Mouse (Mus musculus): Measurements from ENCODE around the gene Clptm1. TPM values are rescaled to one million over a fixed set of nuclear protein-coding genes. Genes with fewer than 3 reads are reported as not detected.

Gene Clptm1
- 92.5 and 94.7 TPM in 2 replicates for polyA plus RNA-seq (2014; fragmentation: Nextera tagmentation; extraction: Ambion mirVana)

DNA sequence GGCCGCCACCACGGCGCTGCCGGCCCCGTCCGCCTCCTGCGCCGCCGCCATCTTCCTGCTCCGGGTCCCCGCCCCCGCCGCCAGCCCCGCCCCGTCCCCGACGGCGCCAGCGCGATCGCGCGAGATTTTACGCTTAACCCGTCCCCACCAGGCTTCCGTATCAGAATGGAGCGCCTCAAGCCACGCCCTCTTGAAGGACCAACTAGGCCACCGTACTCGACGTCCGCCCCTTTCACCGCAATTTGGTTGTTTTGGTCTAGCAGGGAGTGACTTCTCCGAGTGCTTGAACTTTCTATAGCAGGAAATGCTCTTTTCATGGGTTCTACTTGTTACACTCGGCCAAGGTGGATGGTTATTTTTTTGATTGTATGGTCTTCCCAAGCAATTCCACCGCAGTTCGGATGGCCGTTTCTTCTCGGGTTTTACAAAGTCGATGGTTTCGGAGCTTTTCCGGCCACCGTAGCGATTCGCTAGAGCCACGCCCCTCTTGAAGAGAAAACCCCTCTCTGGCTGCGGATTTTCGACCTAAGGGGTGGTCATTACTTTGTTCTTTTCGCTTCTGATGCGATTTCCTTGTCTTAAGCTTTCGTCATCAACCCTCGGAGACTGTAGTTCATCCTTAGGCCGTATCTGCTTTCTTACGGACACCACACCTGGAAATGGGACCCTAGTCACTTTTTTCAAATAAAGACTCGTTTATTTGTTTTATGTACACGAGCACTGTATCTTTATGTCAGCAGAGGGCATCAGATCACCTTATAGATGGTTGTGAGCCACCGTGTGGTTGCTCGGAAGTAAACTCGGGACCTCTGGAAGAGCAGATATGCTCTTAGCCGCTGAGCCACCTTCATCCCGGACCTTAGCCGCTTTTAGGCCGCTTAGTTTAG, at the start of gene Clptm1:
TSS of gene Clptm1 (minus strand) at position 79 of the 887 bp plus-strand sequence.
- peak within 1 kb of the TSS; percentile 94 for H3K4me3 ChIP-seq (ENCODE audit: low read depth, low read length)
- H3K36me3 ChIP-seq (replicated peaks; ENCODE audit: control insufficient read depth, insufficient read depth, low read depth, low read length), result peaks cover 2% of the 10 kb centered on the region
- H3K27me3 ChIP-seq (ENCODE audit: control insufficient read depth, insufficient read depth, low read length), result no peaks in the 10 kb centered on the region
- WGBS, result under 1% methylated on average over 59 of the region's 63 CpGs
- peak; percentile 98 for DNase-seq (ENCODE audit: low spot score)
- H3K27ac ChIP-seq (replicated peaks; ENCODE audit: low read depth, low read length), result peak within 1 kb of the TSS; percentile 77
- ATAC-seq (replicated peaks; ENCODE audit: insufficient number of reproducible peaks, low FRiP score, low TSS enrichment, low read depth), result peak; percentile 71
- peak within 1 kb of the TSS; percentile 80 for H3K4me2 ChIP-seq (ENCODE audit: low read depth, low read length)
- H3K9ac ChIP-seq (replicated peaks; ENCODE audit: low read length), result peak within 1 kb of the TSS; percentile 83
- H3K4me1 ChIP-seq (ENCODE audit: control insufficient read depth, insufficient read depth, low read length), result peaks cover 6% of the 10 kb centered on the region; the same call in 1 of the 2 replicates
- H3K9me3 ChIP-seq (replicated peaks; ENCODE audit: control insufficient read depth, low read length), result no peaks in the 10 kb centered on the region

DNA sequence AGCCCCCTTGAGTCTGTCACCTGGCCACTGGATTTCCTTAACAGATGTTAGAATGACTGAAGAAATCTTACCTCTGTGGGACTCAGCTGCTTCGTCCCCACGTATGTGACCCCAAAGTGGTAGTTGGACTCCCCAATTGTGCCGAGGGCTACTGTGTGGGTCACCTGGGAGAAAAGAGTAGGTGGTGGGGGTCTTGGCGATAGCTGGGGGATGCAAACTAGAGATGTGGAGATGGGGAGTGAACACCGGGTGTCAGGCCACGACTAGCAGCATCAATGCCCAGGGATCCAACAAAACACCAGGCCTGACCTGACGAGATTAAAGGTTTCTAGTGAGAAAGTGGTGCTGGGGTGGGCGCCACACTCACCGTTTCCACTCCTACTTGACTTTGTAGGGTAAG, 48.8 kb upstream of the Clptm1 start:
- Histone ChIP-seq H3K9me3 (replicated peaks; ENCODE audit: control insufficient read depth, low read length) (no peaks in the 10 kb centered on the region), H3K27ac (replicated peaks; ENCODE audit: low read depth, low read length) (no peak overlapping the region), H3K4me3 (ENCODE audit: low read depth, low read length) (no peak overlapping the region), H3K4me1 (ENCODE audit: control insufficient read depth, insufficient read depth, low read length) (peaks cover 4% of the 10 kb centered on the region; the same call in 1 of the 2 replicates), H3K27me3 (ENCODE audit: control insufficient read depth, insufficient read depth, low read length) (no peaks in the 10 kb centered on the region), H3K4me2 (ENCODE audit: low read depth, low read length) (no peak overlapping the region), H3K9ac (replicated peaks; ENCODE audit: low read length) (no peak overlapping the region), H3K36me3 (replicated peaks; ENCODE audit: control insufficient read depth, insufficient read depth, low read depth, low read length) (peaks cover 3% of the 10 kb centered on the region)
- DNase-seq (ENCODE audit: low spot score) (no peak), ATAC-seq (replicated peaks; ENCODE audit: insufficient number of reproducible peaks, low FRiP score, low TSS enrichment, low read depth) (no peak)
- 82% methylated on average over 9 of the region's 9 CpGs for WGBS

DNA sequence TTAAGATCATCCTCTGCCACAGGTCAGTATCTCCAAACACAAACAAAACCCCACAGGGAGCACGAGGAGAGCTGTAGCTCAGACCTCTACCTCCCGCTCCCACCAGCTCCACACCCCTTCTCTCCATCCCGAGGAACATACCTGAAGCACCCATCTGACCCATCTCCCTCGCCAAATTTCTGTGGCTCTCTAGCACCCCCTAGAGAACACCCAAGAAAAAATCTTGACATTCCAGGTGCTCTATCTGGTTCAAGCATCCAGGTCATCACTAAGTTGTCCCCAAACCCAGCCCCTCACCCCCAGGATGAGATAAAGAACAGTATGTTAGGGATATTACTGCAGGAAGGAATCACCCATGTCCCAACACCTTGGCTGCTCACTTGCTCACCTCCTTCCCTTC, 48.4 kb upstream of the Clptm1 start:
- Histone ChIP-seq H3K9me3 (replicated peaks; ENCODE audit: control insufficient read depth, low read length) (no peaks in the 10 kb centered on the region), H3K4me2 (ENCODE audit: low read depth, low read length) (no peak overlapping the region), H3K36me3 (replicated peaks; ENCODE audit: control insufficient read depth, insufficient read depth, low read depth, low read length) (peaks cover 3% of the 10 kb centered on the region), H3K27ac (replicated peaks; ENCODE audit: low read depth, low read length) (no peak overlapping the region), H3K9ac (replicated peaks; ENCODE audit: low read length) (no peak overlapping the region), H3K27me3 (ENCODE audit: control insufficient read depth, insufficient read depth, low read length) (no peaks in the 10 kb centered on the region), H3K4me1 (ENCODE audit: control insufficient read depth, insufficient read depth, low read length) (peaks cover 4% of the 10 kb centered on the region; the same call in 1 of the 2 replicates), H3K4me3 (ENCODE audit: low read depth, low read length) (no peak overlapping the region)
- WGBS, result 57% methylated on average over 4 of the region's 4 CpGs
- ATAC-seq (replicated peaks; ENCODE audit: insufficient number of reproducible peaks, low FRiP score, low TSS enrichment, low read depth) (no peak), DNase-seq (ENCODE audit: low spot score) (peak; percentile 48)

DNA sequence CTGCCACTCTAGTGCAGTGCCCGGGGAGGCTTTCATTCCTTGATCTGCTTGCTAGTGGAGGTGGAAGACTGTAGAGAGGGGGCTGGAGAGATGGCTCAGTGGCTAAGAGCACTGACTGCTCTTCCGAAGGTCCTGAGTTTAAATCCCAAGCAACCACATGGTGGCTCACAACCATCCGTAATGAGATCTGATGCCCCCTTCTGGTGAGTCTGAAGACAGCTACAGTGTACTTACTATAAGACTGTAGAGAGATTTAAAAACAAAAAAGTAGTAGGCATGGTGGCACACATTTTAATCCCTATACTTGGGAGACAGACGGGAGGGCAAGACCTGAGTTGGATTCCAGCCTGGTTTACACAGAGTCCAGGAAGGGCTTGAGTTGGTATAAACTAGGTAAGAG, 47.6 kb upstream of the Clptm1 start:
- H3K27ac ChIP-seq (replicated peaks; ENCODE audit: low read depth, low read length), result no peak overlapping the region
- no peak overlapping the region for H3K4me2 ChIP-seq (ENCODE audit: low read depth, low read length)
- peaks cover 3% of the 10 kb centered on the region for H3K36me3 ChIP-seq (replicated peaks; ENCODE audit: control insufficient read depth, insufficient read depth, low read depth, low read length)
- no peaks in the 10 kb centered on the region for H3K9me3 ChIP-seq (replicated peaks; ENCODE audit: control insufficient read depth, low read length)
- H3K4me1 ChIP-seq (ENCODE audit: control insufficient read depth, insufficient read depth, low read length), result peaks cover 4% of the 10 kb centered on the region; the same call in 1 of the 2 replicates
- 72% methylated on average over 4 of the region's 4 CpGs for WGBS
- no peak overlapping the region for H3K4me3 ChIP-seq (ENCODE audit: low read depth, low read length)
- peak; percentile 34 for DNase-seq (ENCODE audit: low spot score)
- ATAC-seq (replicated peaks; ENCODE audit: insufficient number of reproducible peaks, low FRiP score, low TSS enrichment, low read depth), result no peak
- no peaks in the 10 kb centered on the region for H3K27me3 ChIP-seq (ENCODE audit: control insufficient read depth, insufficient read depth, low read length)
- H3K9ac ChIP-seq (replicated peaks; ENCODE audit: low read length), result no peak overlapping the region

DNA sequence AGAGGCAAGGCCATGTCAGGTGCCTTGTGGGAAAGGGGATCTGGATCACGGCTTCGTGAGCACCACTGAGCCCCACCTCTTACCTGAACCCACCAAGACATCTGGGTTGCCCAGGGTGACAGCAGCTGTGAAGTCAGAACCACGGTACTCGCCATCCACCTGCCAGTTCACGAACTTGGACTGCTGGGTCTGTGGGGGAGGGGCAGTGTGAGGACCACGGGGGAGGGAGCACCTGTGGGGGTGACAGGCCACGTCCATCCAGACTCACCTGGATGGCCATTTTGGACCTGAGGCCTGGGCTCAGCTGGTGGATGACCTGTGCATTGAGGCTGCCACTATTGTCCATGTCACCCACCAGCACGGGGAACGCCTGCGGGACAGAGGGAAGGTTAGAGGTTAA, 45.8 kb upstream of the Clptm1 start:
- peaks cover 3% of the 10 kb centered on the region for H3K36me3 ChIP-seq (replicated peaks; ENCODE audit: control insufficient read depth, insufficient read depth, low read depth, low read length)
- H3K9me3 ChIP-seq (replicated peaks; ENCODE audit: control insufficient read depth, low read length), result no peaks in the 10 kb centered on the region
- H3K27me3 ChIP-seq (ENCODE audit: control insufficient read depth, insufficient read depth, low read length), result no peaks in the 10 kb centered on the region
- DNase-seq (ENCODE audit: low spot score) (no peak), ATAC-seq (replicated peaks; ENCODE audit: insufficient number of reproducible peaks, low FRiP score, low TSS enrichment, low read depth) (no peak)
- no peak overlapping the region for H3K4me2 ChIP-seq (ENCODE audit: low read depth, low read length)
- no peak overlapping the region for H3K4me3 ChIP-seq (ENCODE audit: low read depth, low read length)
- 90% methylated on average over 10 of the region's 10 CpGs for WGBS
- no peak overlapping the region for H3K9ac ChIP-seq (replicated peaks; ENCODE audit: low read length)
- H3K27ac ChIP-seq (replicated peaks; ENCODE audit: low read depth, low read length), result no peak overlapping the region
- no peaks in the 10 kb centered on the region; the same call in 1 of the 2 replicates for H3K4me1 ChIP-seq (ENCODE audit: control insufficient read depth, insufficient read depth, low read length)

DNA sequence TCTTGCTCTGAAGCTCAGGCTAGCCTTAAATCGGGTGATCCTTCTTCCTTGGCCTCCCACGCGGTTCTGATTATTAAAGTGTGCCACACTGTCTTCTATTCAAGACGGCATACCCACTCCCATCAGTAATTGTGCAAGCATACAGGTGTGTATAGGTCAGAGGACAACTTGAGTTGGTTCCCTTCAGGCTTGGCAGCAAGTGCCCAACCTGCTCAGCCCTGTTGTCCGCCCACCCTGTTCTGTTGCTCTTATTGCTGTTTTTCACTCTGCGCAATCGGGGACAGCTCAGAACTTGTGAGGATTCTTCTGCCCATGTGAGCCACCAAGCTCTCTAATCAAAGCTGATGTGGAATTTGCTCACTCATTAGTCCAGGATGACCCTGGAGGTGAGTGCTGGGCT, 40.4 kb upstream of the Clptm1 start:
- H3K27ac ChIP-seq (replicated peaks; ENCODE audit: low read depth, low read length), result no peak overlapping the region
- DNase-seq (ENCODE audit: low spot score), result no peak
- H3K4me1 ChIP-seq (ENCODE audit: control insufficient read depth, insufficient read depth, low read length), result 0 out of 2 replicates have a peak, but pooled peaks cover 3% of the 10 kb centered on the region
- no peak overlapping the region for H3K9ac ChIP-seq (replicated peaks; ENCODE audit: low read length)
- 92% methylated on average over 7 of the region's 7 CpGs for WGBS
- no peak for ATAC-seq (replicated peaks; ENCODE audit: insufficient number of reproducible peaks, low FRiP score, low TSS enrichment, low read depth)
- no peak overlapping the region for H3K4me2 ChIP-seq (ENCODE audit: low read depth, low read length)
- H3K4me3 ChIP-seq (ENCODE audit: low read depth, low read length), result no peak overlapping the region
- no peaks in the 10 kb centered on the region for H3K27me3 ChIP-seq (ENCODE audit: control insufficient read depth, insufficient read depth, low read length)
- H3K36me3 ChIP-seq (replicated peaks; ENCODE audit: control insufficient read depth, insufficient read depth, low read depth, low read length), result peaks cover 3% of the 10 kb centered on the region
- H3K9me3 ChIP-seq (replicated peaks; ENCODE audit: control insufficient read depth, low read length), result no peaks in the 10 kb centered on the region

DNA sequence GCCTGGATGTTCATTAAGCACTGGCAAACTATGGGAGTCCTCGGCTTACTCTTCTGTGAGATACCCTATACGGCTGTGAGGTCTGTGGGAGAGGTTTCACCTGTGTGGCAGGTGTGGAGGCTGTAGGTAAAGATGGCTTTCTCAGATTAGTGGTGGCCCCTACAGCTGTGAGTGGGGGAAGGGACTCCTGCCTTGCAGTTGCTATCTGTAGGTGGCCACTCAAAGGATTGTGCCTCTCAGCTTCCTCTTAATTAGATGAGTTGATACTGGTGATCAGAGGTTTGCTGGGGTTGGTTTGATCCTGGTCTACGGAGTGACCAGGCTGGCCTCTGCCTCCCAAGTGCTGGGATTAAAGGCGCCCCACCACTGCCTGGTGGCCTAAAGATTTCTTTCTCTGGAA, 39.6 kb upstream of the Clptm1 start:
- H3K36me3 ChIP-seq (replicated peaks; ENCODE audit: control insufficient read depth, insufficient read depth, low read depth, low read length), result peaks cover 3% of the 10 kb centered on the region
- H3K9ac ChIP-seq (replicated peaks; ENCODE audit: low read length), result no peak overlapping the region
- no peak overlapping the region for H3K27ac ChIP-seq (replicated peaks; ENCODE audit: low read depth, low read length)
- peaks cover 3% of the 10 kb centered on the region; the same call in 1 of the 2 replicates for H3K4me1 ChIP-seq (ENCODE audit: control insufficient read depth, insufficient read depth, low read length)
- ATAC-seq (replicated peaks; ENCODE audit: insufficient number of reproducible peaks, low FRiP score, low TSS enrichment, low read depth), result no peak
- no peaks in the 10 kb centered on the region for H3K9me3 ChIP-seq (replicated peaks; ENCODE audit: control insufficient read depth, low read length)
- H3K27me3 ChIP-seq (ENCODE audit: control insufficient read depth, insufficient read depth, low read length), result no peaks in the 10 kb centered on the region
- no peak overlapping the region for H3K4me3 ChIP-seq (ENCODE audit: low read depth, low read length)
- 92% methylated on average over 4 of the region's 4 CpGs for WGBS
- no peak overlapping the region for H3K4me2 ChIP-seq (ENCODE audit: low read depth, low read length)
- DNase-seq (ENCODE audit: low spot score), result no peak

All from embryonic facial prominence, embryonic 11.5 days (tissue).